Mouse (Mus musculus): ENCODE results near the gene Tbc1d7.
A peak's percentile ranks its signal among the peaks of the same experiment; 100 is the strongest.

Gene Tbc1d7

GRCm38 (mm10) chr13:43193932-43194331, 22.6 kb upstream of the Tbc1d7 start:
- no peak for DNase-seq (ENCODE audit: low spot score in 2 of 2)

GRCm38 (mm10) chr13:43193266-43193665, 22.0 kb upstream of the Tbc1d7 start:
- DNase-seq (ENCODE audit: low spot score in 2 of 2), result no peak

- DNase-seq (ENCODE audit: low spot score in 2 of 2), result no peak
These were observed 20.5 kb upstream of the Tbc1d7 start for GRCm38 (mm10) chr13:43191741-43192192.

- no peak for DNase-seq (ENCODE audit: low spot score in 2 of 2)
These were observed 20.0 kb upstream of the Tbc1d7 start for GRCm38 (mm10) chr13:43191290-43191689.

- DNase-seq (ENCODE audit: low spot score in 2 of 2), result no peak
These were observed 16.4 kb upstream of the Tbc1d7 start for GRCm38 (mm10) chr13:43187736-43188135.

- no peak for DNase-seq (ENCODE audit: low spot score in 2 of 2)
These were observed 12.2 kb upstream of the Tbc1d7 start for GRCm38 (mm10) chr13:43183248-43184055.

GRCm38 (mm10) chr13:43182465-43183201, 11.3 kb upstream of the Tbc1d7 start:
- peak; percentile 76 to 92 for DNase-seq (ENCODE audit: low spot score in 2 of 2)

- peak in 1 of 2 experiments; percentile 46 for DNase-seq (ENCODE audit: low spot score in 2 of 2)
These were observed 9.8 kb upstream of the Tbc1d7 start for GRCm38 (mm10) chr13:43181104-43181503.

GRCm38 (mm10) chr13:43177317-43177716, 6.0 kb upstream of the Tbc1d7 start:
- DNase-seq (ENCODE audit: low spot score in 2 of 2), result no peak

GRCm38 (mm10) chr13:43176676-43177075, 5.4 kb upstream of the Tbc1d7 start:
- no peak for DNase-seq (ENCODE audit: low spot score in 2 of 2)

- DNase-seq (ENCODE audit: low spot score in 2 of 2), result peak; percentile 74 to 88
These were observed 2.0 kb upstream of the Tbc1d7 start for GRCm38 (mm10) chr13:43173262-43173661.

- peak in 1 of 2 experiments; percentile 32 for DNase-seq (ENCODE audit: low spot score in 2 of 2)
These were observed 874 bp upstream of the Tbc1d7 start for GRCm38 (mm10) chr13:43172036-43172713.

GRCm38 (mm10) chr13:43167721-43168120, 3.6 kb downstream of the Tbc1d7 start:
- no peak for DNase-seq (ENCODE audit: low spot score in 2 of 2)

- no peak for DNase-seq (ENCODE audit: low spot score in 2 of 2)
These were observed 11.9 kb downstream of the Tbc1d7 start for GRCm38 (mm10) chr13:43159429-43159828.

GRCm38 (mm10) chr13:43158281-43158680, 13.0 kb downstream of the Tbc1d7 start:
- DNase-seq (ENCODE audit: low spot score in 2 of 2), result no peak

GRCm38 (mm10) chr13:43157370-43157769, 13.9 kb downstream of the Tbc1d7 start:
- no peak for DNase-seq (ENCODE audit: low spot score in 2 of 2)

GRCm38 (mm10) chr13:43152005-43152520, 19.2 kb downstream of the Tbc1d7 start:
- DNase-seq (ENCODE audit: low spot score in 2 of 2), result no peak

GRCm38 (mm10) chr13:43149661-43150060, 21.6 kb downstream of the Tbc1d7 start:
- no peak for DNase-seq (ENCODE audit: low spot score in 2 of 2)

- no peak for DNase-seq (ENCODE audit: low spot score in 2 of 2)
These were observed 22.6 kb downstream of the Tbc1d7 start for GRCm38 (mm10) chr13:43148692-43149091.

- DNase-seq (ENCODE audit: low spot score in 2 of 2), result no peak
These were observed 24.6 kb downstream of the Tbc1d7 start for GRCm38 (mm10) chr13:43146515-43147258.

GRCm38 (mm10) chr13:43144720-43145418, 26.4 kb downstream of the Tbc1d7 start:
- DNase-seq (ENCODE audit: low spot score in 2 of 2), result no peak
